Mouse (Mus musculus): ENCODE results near the gene Dohh.

Dohh gene

DNA sequence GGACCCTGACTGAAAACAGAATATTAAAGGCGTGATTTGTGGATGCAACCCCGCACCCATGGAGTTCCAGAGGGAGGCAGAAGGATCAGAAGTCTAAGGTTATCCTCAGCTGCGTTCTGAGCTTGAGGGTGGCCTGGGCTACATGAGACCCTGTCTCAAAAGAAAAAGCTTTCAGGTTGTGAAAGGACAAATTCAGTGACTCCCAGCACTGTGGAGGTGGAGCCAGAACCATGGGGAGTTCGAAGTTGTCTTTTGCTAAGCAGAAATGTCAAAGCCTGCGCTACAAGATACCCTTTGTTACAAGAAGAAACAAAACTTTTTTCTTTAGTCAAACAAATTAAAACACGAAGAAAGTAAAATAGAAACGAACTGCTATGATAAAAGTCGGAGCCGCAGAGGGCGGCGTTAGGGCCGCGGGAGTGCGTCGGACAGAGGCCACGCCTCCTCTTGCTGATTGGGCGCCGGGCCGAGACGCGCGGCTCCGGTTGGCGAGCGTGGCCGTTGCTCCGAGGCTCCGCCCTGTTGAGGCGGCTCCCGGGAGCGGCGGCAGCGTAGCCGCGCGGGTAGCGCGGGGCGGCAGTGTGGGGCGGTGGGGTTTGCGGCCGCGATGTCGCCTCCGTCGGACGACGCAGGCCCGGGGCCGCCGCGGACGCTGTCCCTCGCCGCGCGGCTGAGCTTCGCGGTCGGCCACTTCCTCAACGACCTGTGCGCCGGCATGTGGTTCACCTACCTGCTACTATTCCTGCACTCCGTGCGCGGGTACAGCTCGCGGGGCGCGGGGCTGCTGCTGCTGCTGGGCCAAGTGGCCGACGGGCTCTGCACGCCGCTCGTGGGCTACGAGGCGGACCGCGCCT is 27.0 kb upstream of the Dohh start, which contains the start of gene Mfsd12:
TSS of gene Mfsd12 (plus strand) at position 501 of the 854 bp plus-strand sequence.
- DNase-seq (ENCODE audit: low spot score): peak; percentile 92

DNA sequence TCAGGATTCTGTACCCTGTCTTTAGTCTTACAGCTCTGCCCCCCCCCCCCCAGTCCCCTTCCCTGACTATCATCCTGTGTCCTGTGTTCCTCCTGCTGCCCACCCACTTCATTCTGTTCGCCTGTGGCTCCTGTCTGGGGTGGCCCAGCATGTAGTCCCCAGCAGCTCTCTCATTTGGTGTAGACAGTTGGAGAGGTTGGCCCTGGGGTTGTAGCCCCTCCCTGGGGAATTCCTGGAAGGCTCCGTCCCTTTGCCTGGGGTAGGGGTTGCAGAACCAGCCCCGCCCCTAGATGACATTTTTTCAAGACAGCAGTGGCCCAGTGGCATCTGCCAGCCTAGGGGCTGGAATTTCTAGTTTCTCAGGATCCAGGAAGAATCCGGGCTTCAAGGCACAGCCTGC is 26.0 kb upstream of the Dohh start:
- DNase-seq (ENCODE audit: low spot score): no peak

DNA sequence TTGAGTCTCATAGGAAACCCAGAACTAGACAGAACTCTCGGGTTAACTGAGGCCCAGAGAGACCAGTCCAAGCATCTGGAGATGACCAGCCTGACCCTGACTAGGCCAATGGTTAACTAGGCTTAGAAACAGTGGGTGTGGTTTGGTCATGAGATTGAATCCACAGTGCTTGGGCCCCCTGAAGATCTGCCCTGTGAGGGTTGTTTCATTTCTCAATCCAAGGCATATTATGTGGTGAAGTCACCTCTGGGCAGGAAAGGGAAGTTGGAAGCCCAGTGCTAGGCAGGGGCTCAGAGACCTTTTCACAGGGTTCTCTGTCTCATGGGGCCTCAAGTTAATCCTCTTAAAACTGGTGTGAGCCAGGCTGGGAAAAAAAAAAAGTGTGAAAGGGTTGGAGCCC is 25.4 kb upstream of the Dohh start:
- no peak for DNase-seq (ENCODE audit: low spot score)

- DNase-seq (ENCODE audit: low spot score): no peak
Measured at GRCm38 (mm10) chr10:81360721-81361120, 23.5 kb upstream of the Dohh start.

DNA sequence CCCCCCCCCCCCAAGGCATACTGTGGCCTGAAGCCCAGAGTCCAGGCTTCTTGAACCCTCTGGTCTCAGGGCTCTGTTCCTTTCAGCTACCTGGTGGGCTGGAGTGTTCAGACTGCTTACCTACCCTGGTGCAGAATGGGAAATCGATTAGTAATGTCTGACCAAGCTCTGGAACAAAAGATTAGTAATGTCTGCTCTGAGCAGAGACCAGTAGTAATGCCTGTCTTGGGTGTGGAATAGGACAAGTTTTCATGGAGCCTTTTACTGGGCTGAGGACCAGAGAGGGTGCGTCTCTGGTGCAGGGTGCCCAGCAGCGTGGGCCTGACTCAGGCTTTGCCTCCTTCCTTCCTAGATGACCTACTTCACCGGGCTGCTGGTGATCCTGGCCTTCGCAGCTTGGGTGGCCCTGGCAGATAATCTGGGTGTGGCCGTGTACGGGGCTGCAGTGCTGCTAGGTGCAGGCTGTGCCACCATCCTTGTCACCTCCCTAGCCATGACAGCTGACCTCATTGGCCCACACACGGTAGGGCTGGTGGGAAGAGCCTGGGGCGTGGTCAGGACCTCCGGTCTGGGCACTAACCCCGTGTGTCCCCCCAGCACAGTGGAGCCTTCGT is 21.8 kb upstream of the Dohh start:
- DNase-seq (ENCODE audit: low spot score): no peak

DNA sequence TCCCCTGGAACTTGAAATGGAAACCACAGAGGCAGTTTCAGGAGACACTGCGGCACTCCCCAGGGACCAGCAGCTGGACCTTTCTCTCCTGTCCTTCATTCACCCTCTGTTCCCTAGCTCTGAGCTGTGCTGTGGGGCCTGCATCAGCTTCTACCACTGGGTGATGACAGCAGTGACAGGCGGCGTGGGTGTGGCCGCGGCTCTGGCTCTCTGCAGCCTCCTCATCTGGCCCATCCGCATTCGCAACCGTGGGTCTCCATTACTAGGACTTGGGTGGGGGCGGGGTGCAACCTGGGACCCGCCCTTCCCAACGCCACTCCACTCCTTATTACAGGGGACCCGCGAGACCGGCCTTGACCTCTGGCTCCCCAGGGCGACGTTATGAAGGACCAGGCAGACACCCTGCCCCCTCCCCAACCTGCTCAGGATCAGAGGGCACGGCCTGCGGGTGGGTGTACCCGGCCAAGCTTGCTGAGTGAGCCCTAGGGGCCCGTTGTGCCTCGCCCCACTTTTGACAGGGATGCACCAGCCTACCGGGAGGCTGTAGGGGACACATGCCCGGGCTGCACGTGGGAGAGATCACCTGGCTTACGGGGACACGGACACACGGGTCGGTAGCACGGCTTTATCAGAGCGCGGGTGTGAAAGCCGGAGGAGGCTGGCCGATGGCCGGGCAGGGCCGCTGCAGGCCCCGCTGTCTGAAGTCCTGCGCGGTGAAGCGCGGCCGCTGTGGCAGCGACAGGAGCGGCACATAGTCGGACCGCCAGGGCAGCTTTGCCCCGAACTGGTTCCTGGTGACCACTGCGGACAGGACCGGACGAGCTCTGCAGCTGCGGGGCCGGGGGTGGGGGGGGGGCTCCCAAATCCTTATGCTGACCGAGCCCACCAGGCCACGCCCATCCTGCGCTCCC is 20.5 kb upstream of the Dohh start:
- no peak for DNase-seq (ENCODE audit: low spot score)

DNA sequence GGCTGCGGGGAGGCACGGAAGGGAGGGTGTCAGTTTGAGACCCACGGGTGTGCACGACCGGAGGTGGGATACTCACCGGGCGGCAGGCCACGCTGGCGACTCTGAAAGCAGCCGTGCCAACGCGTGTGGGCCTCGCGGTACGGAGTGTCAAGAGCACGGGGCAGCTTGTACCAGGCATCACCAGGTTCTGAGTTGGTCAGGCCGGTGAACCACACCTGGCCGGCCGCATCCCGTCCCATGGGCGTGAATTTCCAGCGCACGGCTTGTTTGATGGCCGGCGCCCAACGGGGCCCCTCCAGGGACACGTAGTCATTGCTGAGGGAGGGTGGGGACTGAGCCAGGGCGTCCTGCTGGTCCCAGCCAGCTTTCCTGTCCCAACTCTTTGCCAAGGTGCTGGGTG is 19.6 kb upstream of the Dohh start:
- no peak for DNase-seq (ENCODE audit: low spot score)

DNA sequence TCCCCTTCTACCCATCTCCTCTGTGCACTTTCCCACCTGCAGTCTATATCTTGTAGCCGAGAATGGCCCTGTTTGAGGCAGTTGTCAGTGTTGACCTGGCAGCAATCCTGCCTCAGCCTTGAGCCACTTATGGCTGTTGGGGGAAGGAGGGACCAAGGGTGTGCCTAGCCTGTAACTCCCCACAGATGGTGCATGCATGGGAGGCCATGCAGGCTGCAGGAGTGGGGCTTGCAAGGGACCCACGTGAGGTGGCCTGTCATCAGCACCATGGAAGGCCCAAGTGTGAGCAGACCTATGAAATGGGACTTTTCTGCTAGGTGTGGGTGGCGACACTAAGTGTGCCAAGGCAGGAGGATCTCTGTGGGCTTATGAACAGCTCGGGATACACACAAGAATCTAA is 19.2 kb upstream of the Dohh start:
- DNase-seq (ENCODE audit: low spot score): no peak

DNA sequence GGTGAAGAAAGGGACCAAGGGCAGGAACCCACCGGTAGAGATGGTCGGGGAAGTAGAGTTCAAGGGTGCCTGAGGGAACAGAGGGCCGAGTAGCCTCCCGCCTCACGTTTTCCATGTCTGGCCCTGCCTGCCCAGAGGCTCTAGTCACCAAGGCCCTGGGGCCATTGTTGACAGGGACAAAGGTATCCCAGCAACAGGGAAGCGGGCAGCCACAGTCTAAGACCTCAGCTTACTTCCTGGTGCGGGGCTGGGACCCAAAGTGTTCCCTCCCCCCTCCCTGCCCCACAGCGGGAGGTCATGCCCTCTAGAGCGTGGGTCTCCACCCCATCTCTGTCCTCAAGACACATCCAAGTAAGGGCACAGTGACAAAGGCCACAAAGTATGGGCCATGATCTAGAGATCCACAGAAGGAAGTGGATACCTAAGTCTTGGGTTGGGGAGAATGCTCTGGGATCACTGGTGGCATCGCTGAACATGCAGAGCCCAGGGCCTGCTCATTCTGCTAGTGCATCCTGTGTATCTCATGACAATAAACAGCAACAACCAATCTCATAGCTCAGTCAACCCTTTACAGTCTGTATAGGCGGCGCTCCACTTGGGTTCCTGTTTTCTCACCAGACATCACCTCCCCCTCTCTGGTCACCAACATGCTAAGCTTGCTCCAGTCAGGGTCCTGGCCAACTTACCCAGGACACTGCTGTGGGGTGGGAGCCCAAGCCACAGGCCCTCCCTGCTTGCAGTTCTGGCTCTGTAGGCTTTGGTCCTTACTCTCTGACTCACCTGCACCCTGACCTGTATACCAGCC is 18.4 kb upstream of the Dohh start, which contains the start of gene 4930404N11Rik:
TSS of gene 4930404N11Rik (minus strand) at position 145 of the 805 bp plus-strand sequence.
- peak; percentile 66 for DNase-seq (ENCODE audit: low spot score)

DNA sequence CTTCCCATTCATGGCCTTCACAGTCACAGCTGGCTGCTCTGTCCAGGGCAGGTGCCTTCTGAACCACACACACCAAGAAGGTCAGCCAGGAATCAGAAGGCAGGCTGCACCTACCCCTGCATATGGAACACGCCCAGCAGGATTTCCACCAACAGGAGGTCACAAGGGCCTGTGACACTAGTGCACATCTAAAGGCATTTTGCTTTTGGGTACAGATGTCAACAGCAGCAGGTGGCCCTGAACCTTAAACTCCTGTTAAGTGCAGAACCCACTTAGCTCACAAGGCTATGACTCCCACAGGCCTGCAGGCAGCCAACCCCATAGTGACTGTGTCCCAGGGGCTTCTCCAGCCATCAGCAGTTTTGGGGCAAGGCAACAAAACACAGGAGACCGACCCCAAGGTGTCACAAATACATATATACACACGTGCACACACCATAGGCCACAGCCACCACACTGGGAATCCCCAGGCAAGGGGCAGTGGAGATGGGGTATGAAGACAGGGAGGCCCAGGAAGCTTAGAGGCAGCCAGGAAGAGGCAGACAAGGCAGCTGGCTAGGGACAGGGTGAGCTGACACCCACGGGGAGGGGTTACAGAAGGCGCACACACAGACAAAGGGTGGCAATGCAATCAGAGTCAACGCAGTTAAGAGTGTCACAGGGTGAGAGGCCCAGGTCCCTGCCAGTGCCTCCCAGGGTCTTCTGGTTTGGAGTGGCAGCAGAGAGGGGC is 17.6 kb upstream of the Dohh start:
- DNase-seq (ENCODE audit: low spot score): no peak

GRCm38 (mm10) chr10:81367207-81367495 is 17.1 kb upstream of the Dohh start:
- DNase-seq (ENCODE audit: low spot score): no peak

DNA sequence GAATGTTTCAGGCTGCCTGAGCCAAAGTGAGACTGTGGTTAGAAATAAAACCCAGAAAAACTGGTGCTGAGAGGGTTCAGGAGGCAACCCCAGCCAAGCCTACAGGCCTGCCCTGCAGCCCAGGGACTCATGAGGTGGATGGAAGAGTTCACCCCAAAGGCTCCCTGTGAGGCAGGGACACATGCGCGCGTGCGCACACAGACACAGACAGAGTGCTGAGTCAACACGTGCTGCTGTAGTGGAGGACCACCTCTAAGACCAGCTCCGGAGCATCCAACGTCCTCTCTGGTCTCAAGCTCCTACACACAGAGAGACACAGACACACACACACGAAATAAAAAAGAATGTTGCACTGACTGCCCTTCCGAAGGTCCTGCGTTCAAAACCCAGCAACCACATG is 8.9 kb upstream of the Dohh start:
- DNase-seq (ENCODE audit: low spot score): no peak

DNA sequence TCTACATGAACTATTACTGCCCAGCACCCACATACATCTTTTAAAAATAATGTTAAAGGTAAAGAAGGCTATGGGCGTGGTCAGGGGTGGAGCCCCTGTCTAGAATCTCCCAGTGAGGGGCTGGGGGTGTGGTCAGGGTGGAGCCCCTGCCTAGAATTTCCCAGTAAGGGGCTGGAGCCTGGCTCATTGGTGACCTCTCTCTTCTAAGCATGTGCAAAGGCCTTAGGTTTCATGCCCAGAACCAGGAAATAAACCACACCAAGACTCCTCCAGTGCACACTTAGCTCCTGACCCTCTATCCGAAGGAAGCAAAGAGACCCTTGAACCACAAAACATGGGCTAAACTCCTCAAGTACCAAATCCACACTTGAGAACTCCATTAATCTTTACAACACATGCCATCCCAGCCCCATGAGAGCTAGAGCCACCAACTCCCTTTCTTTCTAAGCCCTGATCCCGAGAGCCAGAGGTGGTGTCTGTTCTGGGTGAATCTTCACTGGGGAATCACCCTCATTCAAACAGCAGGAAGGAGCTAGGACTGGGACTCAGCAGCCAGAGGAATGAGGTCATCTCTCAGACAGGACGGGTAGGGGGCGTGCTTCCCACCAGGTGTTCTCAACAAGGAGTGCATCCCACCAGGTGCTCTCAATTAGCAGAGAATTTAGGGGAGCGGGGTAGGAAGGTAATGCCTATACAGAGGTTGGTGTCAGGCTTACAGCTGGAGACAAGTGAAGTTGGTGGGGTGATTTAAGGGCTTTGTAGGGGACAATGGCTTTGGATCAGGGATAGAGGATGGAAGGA is 7.5 kb upstream of the Dohh start:
- no peak for DNase-seq (ENCODE audit: low spot score)

DNA sequence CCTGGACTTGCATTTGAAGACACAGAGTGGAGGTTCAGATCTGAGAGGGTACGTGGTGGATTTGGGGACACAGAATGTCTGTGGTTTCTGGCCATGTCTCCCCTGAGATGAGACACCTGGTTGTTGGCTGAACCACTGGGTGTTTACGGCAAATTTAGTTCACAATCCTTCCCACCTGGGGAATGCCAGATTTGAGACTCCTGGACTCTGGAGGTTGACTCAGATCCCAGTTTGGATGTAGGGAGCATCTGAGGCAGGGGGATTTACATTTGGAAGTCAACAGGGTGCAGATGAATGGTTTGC is 6.9 kb upstream of the Dohh start:
- no peak for DNase-seq (ENCODE audit: low spot score)

DNA sequence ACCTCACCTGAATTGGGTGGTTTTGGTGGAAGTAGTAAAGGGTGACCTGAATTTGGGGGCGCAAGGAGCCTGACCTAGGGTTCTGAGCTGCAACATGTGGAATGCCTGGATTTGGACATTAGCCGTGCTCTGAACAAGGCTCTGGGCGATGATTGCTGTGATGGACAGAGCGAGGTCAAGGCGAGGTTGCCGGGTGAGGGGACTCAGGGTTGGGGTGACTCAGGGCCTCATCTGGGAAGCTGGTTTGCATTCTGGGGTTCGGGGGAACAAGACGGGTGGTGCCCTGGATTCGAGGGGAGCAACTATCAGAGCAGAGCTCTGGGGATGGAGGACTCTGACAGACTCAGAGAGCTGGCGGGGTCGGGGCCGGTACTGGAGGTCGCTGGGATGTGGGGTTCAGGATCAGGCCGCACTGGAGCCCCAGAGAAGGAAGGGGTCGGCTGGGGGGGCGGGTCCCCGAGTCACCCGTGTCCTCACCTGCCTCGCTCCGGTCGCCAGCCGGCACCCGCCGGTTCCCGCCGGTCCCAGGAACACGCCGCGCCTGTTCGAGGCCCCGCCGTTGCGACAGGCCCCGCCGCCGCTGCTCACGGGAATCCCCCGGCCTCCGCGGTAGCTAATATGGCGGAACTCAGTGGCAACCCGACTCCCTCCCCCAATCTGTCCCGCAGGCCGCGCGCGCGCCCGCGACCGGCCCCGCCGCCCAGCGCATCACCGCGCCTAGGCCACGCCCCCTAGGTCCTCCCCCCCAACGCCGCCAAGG is 6.3 kb upstream of the Dohh start, which contains the start of gene Fzr1:
TSS of gene Fzr1 (minus strand) at position 724 of the 760 bp plus-strand sequence.
- no peak for DNase-seq (ENCODE audit: low spot score)

DNA sequence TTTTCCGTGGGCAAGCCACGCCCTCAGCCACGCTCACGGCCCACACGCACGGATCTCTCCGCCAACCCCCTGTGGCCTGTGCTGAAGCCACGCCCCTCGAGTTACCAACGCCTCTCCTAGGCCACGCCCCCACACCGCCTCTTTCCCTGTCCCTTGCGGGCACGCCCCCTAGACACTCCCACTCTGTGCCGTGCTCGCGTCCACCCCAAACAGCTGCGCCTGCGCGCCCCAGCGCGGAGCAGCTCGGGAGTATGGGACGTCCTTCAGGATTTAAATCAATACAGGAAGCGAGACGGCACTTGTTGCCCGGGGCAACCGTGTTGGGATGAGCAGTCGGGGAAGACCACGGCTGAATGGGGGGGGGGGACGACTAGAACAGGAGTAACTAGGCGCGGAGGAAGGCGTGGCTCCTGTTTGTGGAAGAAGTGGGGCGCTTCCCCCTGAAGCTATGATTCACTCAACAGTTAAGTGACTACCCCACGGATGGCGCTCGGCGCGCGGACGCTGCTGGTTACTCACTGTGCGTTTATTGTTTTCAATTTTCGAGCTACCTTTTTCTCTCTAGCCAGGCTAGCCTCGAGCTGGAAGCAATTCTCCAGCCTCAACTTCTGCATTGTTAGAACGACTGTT is 5.6 kb upstream of the Dohh start:
- DNase-seq (ENCODE audit: low spot score): peak; percentile 100

DNA sequence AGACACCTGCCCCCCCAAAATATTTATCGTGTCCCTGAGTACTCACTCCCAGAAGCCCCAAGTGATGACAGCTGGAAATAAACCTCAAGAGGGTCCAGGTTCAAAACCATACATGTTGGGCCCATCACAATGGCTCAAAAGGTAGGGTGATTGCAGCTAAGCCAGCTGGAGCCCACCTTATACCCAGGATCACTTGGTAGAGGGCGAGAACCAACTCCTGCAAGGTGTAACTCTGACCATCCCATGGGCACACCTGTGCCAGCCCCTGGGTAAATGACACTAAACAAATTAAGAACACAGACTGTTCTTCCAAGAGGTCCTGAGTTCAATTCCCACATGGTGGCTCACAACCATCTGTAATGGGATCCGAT is 5.1 kb upstream of the Dohh start:
- no peak for DNase-seq (ENCODE audit: low spot score)

GRCm38 (mm10) chr10:81379809-81380378 is 4.3 kb upstream of the Dohh start:
- no peak for DNase-seq (ENCODE audit: low spot score)

- no peak for DNase-seq (ENCODE audit: low spot score)
Measured at GRCm38 (mm10) chr10:81382039-81382438, 2.2 kb upstream of the Dohh start.

Measured in retina, embryonic 14.5 days (tissue).